Mouse (Mus musculus): Measurements from ENCODE around the gene Pitx1.

DNA sequence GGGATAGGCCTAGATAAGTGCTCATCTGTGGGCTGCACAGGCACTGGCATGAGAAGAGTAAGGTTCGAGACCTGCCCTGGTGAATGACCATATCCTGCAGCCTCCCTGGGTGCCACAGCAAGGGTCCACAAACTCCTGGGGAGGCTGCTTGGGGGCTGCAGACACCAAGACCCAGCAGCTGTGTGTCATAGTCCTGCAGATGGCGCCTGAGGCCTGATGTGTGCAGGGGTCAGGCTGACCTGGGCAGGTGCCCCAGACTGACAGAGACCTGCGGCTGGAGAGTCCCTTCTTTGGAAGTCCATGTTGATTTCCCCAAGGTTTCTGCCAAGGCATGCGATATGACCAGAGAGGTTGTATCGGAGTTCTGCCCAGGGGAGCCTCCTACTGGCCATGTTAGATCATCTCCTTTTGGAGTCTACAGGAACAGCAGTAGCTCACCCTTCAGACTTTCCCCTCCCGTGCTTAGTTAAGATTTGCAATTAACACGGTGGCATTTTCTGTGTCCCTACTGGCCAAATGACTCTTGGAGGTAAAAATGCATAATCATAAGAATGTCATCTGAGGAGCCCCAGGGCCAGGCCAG, 26.9 kb downstream of the Pitx1 start:
- TF ChIP-seq CTCF (IDR thresholded peaks at IDR 0.05; ENCODE audit: low read depth) (no peak; the same call in 1 of the 2 replicates), EP300 (IDR thresholded peaks at IDR 0.05; ENCODE audit: low read depth) (no peak)

All from heart, postnatal 0 days (tissue).